Mouse (Mus musculus): ENCODE measurements around the gene Ccdc194.

The Ccdc194 gene

GRCm38 (mm10) chr8:71525226-71526050 is at the start of gene Ccdc194:
Ccdc194 (minus strand) TSS chr8:71525711.
- DNase-seq, result no peak

- no peak for DNase-seq
Observed at GRCm38 (mm10) chr8:71575020-71575419, 49.5 kb upstream of the Ccdc194 start.

GRCm38 (mm10) chr8:71574426-71574825 is 48.9 kb upstream of the Ccdc194 start:
- DNase-seq, result no peak

GRCm38 (mm10) chr8:71572847-71573633 is 47.5 kb upstream of the Ccdc194 start:
- peak; percentile 67 for DNase-seq

GRCm38 (mm10) chr8:71572077-71572476 is 46.6 kb upstream of the Ccdc194 start:
- peak; percentile 33 for DNase-seq

GRCm38 (mm10) chr8:71570291-71570954 is 44.9 kb upstream of the Ccdc194 start:
- peak; percentile 96 for DNase-seq

GRCm38 (mm10) chr8:71569366-71570290 is 44.1 kb upstream of the Ccdc194 start:
- DNase-seq, result peak; percentile 97

GRCm38 (mm10) chr8:71568941-71569340 is 43.4 kb upstream of the Ccdc194 start:
- DNase-seq, result no peak

- peak; percentile 64 for DNase-seq
Observed at GRCm38 (mm10) chr8:71568387-71568937, 43.0 kb upstream of the Ccdc194 start, which contains the start of gene Slc27a1. Slc27a1 (plus strand) TSS chr8:71568882.

GRCm38 (mm10) chr8:71567587-71567986 is 42.1 kb upstream of the Ccdc194 start:
- DNase-seq, result peak; percentile 16

GRCm38 (mm10) chr8:71566501-71566900 is 41.0 kb upstream of the Ccdc194 start, which contains the start of gene Nxnl1:
Nxnl1 (minus strand) TSS chr8:71566601.
- DNase-seq, result no peak

- DNase-seq, result peak; percentile 21
Observed at GRCm38 (mm10) chr8:71563992-71564391, 38.5 kb upstream of the Ccdc194 start.

- DNase-seq, result peak; percentile 84
Observed at GRCm38 (mm10) chr8:71562751-71563150, 37.2 kb upstream of the Ccdc194 start.

GRCm38 (mm10) chr8:71561401-71561800 is 35.9 kb upstream of the Ccdc194 start:
- DNase-seq, result peak; percentile 57

GRCm38 (mm10) chr8:71560765-71561164 is 35.3 kb upstream of the Ccdc194 start:
- no peak for DNase-seq

- DNase-seq, result no peak
Observed at GRCm38 (mm10) chr8:71560071-71560470, 34.6 kb upstream of the Ccdc194 start.

- no peak for DNase-seq
Observed at GRCm38 (mm10) chr8:71558958-71559690, 33.6 kb upstream of the Ccdc194 start.

- no peak for DNase-seq
Observed at GRCm38 (mm10) chr8:71558071-71558957, 32.8 kb upstream of the Ccdc194 start, which contains the start of gene Tmem221. Tmem221 (minus strand) TSS chr8:71558871.

GRCm38 (mm10) chr8:71554644-71555043 is 29.1 kb upstream of the Ccdc194 start:
- DNase-seq, result no peak

GRCm38 (mm10) chr8:71554001-71554400 is 28.5 kb upstream of the Ccdc194 start:
- DNase-seq, result no peak

Measured in cerebellum, adult 8-10 months (tissue).